Mouse (Mus musculus) heart, adult 2 months (tissue): ENCODE measurements around the gene Cdh11.

ENCODE experiments used
- CTCF ChIP-seq: fragments of 200-600 bp; IDR thresholded peaks from 2 replicates; pipeline ENCODE4 v1.8.1; 2022; ENCODE audit warnings: antibody characterized with exemption, mild to moderate bottlenecking, moderate library complexity
- EP300 ChIP-seq: fragments of 200-500 bp; IDR thresholded peaks from 2 replicates; pipeline ENCODE4 v1.6.1; 2011; ENCODE audit warnings: low read depth, low read length, control low read depth; ENCODE audit not compliant: insufficient read depth
- POLR2A ChIP-seq: fragments of 200-500 bp; IDR thresholded peaks from 2 replicates; pipeline ENCODE4 v1.6.1; 2011; ENCODE audit warnings: mild to moderate bottlenecking, low read depth, low read length, control low read depth; ENCODE audit not compliant: insufficient read depth

DNA sequence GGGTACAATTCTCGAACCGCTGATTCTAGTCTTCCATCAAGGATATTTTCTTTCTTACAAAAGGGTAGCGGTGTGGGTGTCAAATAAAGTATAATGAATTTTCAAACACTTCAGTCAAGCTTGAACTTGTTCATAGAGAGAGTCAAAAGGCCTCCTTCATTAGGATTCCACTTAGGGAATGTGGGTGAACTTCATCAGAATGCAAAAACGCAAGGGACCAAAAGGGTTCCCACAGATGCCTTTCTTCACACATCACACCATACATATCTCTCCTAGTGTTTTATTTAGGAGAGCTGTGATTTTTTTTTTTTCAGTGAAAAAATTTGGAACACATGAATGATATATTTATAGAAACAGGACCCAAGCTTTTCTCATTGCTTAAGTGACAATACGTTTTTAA is 28.5 kb upstream of the Cdh11 start:
- TF ChIP-seq CTCF = no peak
- no peak for TF ChIP-seq EP300
- no peak for TF ChIP-seq POLR2A
